Mouse (Mus musculus): ENCODE measurements around the gene Eif4e1b. TPM values are rescaled to one million over a fixed set of nuclear protein-coding genes. Genes with fewer than 3 reads are reported as not detected.

The Eif4e1b gene
- polyA plus RNA-seq, 1 experiment: not detected

DNA sequence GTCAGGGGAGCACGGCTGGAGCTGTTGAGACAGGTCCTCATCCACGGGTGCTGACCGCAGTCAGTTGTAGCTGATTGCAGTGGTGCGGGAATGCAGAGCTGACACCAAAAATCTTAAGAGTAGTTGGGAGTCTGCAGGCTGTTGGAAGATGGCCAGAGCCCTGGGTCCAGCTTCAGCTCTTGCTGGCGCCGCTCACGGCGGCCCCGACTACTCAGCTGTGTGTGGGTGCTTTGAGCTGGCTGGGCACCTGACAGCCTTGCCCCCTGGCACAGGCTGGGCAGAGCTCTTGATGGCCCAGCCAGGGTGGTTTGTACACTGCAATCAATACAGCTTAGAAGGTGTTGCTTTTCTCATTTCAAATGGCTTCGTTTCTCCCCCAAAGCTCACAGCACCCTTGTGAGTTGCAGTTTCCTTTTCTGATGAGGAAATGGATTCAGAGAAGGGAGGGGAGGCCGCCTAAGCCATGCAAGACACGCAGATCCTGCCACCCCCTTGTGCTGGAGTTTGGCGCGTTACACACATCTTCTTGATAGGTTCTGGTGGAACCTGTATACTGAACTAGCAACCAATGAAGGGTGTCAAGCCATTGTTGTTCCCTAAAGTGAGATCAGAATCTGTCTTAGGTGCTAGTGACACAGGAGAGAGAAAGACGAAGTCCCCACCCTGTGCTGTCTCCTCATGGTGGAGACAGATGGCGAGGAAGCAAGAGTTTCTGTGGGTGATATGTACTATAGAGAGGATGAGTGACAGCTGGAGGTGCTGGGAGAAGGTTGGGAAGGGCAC lies 14.3 kb downstream of the Eif4e1b start:
- TF ChIP-seq FLI1 (IDR thresholded peaks at IDR 0.05; ENCODE audit: low read length) (no peak), GATA1 (IDR thresholded peaks at IDR 0.05; ENCODE audit: borderline replicate concordance, low read length) (no peak)
- no peaks in the 10 kb centered on the region for H3K36me3 ChIP-seq (replicated peaks; ENCODE audit: low read length)
- peaks cover 11% of the 10 kb centered on the region for H3K9me3 ChIP-seq
- no peak overlapping the region for H3K4me3 ChIP-seq (replicated peaks)
- peaks cover 8% of the 10 kb centered on the region; the same call in 1 of the 2 replicates for H3K4me1 ChIP-seq
- peaks cover 63% of the 10 kb centered on the region for H3K27me3 ChIP-seq (replicated peaks)

DNA sequence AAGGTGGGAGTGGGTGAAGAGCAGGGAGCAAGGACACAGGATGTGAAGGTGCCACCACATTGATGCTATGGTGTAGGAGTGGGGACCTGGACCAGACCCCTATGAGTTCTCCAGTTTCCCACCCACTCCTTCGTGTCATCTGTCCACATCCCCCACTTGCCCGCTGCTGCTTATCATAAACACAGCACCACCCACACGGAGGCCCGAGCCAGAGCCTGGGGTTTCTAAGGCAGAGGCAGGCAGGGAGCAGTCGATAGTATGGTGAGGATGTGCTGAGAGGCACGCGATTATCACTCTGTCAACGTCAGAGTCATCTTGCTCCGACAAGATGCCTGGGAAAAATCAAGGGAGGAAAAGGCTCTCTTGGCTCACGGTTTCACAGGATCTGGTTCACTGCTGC lies 14.9 kb downstream of the Eif4e1b start:
- Histone ChIP-seq H3K36me3 (replicated peaks; ENCODE audit: low read length) (no peaks in the 10 kb centered on the region), H3K27me3 (replicated peaks) (peaks cover 61% of the 10 kb centered on the region)
- TF ChIP-seq GATA1 (IDR thresholded peaks at IDR 0.05; ENCODE audit: borderline replicate concordance, low read length) (no peak), FLI1 (IDR thresholded peaks at IDR 0.05; ENCODE audit: low read length) (no peak)

DNA sequence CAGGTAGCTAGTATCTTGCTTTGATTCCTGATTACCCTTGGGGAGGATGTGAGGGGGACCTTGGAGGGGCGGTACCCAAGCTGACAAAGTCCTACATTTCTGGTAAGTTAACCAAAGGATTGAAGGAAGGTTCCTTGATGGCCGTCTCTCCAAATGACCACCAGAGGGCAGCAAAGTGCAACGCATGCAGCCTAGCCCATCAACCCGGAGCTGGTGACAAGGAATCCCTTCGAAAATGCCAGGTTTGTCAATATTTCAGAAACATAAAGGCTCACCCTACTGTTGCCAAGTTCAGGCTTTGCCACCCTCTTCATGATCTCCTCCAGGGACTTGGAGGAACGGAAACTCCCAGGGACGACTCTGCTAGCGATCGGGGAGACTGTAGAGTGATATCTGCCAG lies 15.9 kb downstream of the Eif4e1b start:
- Histone ChIP-seq H3K36me3 (replicated peaks; ENCODE audit: low read length) (no peaks in the 10 kb centered on the region), H3K9me3 (peaks cover 4% of the 10 kb centered on the region), H3K4me1 (peaks cover 8% of the 10 kb centered on the region; the same call in 1 of the 2 replicates), H3K27me3 (replicated peaks) (peaks cover 58% of the 10 kb centered on the region), H3K4me3 (replicated peaks) (peak overlapping the region; percentile 44)
- no peak for TF ChIP-seq FLI1 (IDR thresholded peaks at IDR 0.05; ENCODE audit: low read length)

More for the DNA sequence above, 14.9 kb downstream of the Eif4e1b start:
- peaks cover 8% of the 10 kb centered on the region; the same call in 1 of the 2 replicates for H3K4me1 ChIP-seq
- peaks cover 5% of the 10 kb centered on the region for H3K9me3 ChIP-seq
- H3K4me3 ChIP-seq (replicated peaks): no peak overlapping the region

DNA sequence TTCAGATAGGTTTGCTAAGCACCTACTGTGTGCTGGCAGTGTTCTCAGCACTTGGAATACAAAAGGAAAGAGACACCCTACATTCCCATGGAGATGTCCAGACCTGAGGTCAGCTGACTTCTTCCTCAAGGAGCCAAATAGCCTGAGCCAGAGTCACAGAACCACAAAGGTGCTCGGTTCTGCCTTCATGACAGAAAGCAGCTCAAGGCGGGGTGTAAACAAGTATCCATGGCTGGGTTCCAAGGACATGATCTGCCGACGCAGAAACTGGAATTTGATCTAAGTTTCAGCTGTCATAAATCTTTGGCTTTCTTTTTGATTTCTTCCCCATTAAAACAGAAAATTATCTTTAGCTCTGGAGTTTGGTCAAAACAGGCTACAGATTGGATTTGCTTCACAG lies 16.4 kb downstream of the Eif4e1b start:
- no peak for TF ChIP-seq FLI1 (IDR thresholded peaks at IDR 0.05; ENCODE audit: low read length)
- TF ChIP-seq GATA1 (IDR thresholded peaks at IDR 0.05; ENCODE audit: borderline replicate concordance, low read length): no peak

DNA sequence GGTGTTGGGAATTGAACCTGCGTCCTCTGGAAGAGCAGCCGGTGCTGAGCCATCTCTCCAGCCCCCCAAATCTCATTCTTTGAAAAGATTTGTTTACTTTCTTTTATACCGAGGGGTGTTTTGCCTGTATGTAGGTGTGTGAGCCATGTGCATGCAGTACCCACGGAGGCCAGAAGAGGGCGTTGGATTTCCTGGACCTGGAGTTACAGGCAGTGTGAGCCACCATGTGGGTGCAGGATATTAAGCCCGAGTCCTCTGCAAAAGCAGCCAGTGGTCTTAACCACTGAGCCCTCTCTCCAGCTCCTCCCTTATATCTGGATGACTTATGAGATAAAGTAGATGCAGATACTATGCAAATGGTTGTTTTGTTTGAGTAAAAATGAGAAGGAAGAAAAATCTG lies 19.2 kb downstream of the Eif4e1b start:
- Histone ChIP-seq H3K4me3 (replicated peaks) (no peak overlapping the region), H3K4me1 (peaks cover 4% of the 10 kb centered on the region; the same call in 1 of the 2 replicates), H3K9me3 (peaks cover 10% of the 10 kb centered on the region), H3K36me3 (replicated peaks; ENCODE audit: low read length) (no peaks in the 10 kb centered on the region), H3K27me3 (replicated peaks) (peaks cover 54% of the 10 kb centered on the region)
- TF ChIP-seq GATA1 (IDR thresholded peaks at IDR 0.05; ENCODE audit: borderline replicate concordance, low read length) (no peak), FLI1 (IDR thresholded peaks at IDR 0.05; ENCODE audit: low read length) (no peak)

More for the DNA sequence above, 16.4 kb downstream of the Eif4e1b start:
- Histone ChIP-seq H3K27me3 (replicated peaks) (peaks cover 56% of the 10 kb centered on the region), H3K9me3 (peaks cover 4% of the 10 kb centered on the region), H3K36me3 (replicated peaks; ENCODE audit: low read length) (no peaks in the 10 kb centered on the region), H3K4me3 (replicated peaks) (no peak overlapping the region), H3K4me1 (peaks cover 8% of the 10 kb centered on the region; the same call in 1 of the 2 replicates)

DNA sequence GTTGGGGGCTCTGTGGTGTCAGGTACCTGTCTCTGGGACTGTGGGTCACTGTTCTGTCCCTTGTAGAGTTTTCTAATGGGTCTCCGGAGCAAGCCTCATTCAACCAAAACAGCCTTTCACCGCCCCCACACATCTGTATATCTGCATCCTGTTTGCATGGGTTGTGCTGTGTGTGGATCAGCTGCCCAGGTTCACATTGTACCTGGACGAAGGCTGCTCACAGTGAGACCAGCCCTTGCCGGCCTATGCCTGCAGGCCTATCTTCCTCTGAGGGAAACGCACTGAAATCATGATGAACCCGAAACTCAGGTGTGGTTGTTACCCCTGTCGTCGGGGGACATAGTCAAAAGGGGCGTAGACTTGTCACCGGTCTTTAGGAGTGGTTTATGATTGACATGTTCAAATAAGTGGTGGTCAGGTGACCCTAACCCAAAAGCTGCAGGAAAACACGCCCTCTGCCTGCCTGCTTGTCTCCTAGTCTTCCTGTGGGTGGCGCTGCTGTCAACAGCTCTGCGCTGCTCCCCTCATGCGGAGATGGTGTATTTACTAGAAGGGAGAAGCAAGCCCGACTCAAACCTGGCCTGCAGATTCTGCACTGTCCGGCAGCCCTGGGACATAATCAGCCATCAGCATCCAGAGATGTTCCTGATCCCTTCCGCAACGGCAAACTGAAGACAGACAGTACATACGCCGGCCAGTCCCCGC lies 21.5 kb downstream of the Eif4e1b start:
- H3K4me1 ChIP-seq: no peaks in the 10 kb centered on the region; the same call in 1 of the 2 replicates
- H3K36me3 ChIP-seq (replicated peaks; ENCODE audit: low read length): no peaks in the 10 kb centered on the region
- peaks cover 43% of the 10 kb centered on the region for H3K27me3 ChIP-seq (replicated peaks)
- peaks cover 10% of the 10 kb centered on the region for H3K9me3 ChIP-seq
- H3K4me3 ChIP-seq (replicated peaks): no peak overlapping the region
- TF ChIP-seq GATA1 (IDR thresholded peaks at IDR 0.05; ENCODE audit: borderline replicate concordance, low read length): no peak
- TF ChIP-seq FLI1 (IDR thresholded peaks at IDR 0.05; ENCODE audit: low read length): no peak

DNA sequence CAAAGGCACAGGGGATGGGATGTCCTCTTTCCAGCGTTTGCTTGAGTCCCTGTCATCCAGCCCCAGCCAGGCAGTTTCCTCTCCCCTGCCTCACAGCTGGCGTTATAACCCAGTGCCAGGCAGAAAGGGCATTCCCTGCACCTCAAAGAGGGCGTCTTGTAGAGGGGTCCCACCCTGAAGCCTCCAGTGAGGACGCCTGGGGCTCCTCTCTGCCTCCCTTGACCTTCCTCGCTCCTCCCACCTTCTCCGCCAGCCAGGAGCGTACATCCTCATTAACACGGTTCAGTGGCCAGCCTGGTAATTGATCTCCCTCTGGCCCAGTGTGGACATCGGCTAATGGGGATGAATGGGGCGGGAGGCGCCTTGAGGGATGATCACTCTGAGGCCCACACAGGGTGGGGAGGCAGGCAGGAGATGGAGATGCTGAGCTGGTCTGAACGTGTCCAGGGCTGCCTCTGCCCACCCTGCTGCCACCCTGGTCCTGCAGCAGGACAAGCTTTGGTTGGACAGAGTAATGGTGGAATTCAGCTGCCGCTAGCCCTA lies 22.7 kb downstream of the Eif4e1b start:
- Histone ChIP-seq H3K4me3 (replicated peaks) (no peak overlapping the region), H3K27me3 (replicated peaks) (peaks cover 38% of the 10 kb centered on the region), H3K4me1 (no peaks in the 10 kb centered on the region; the same call in 1 of the 2 replicates), H3K36me3 (replicated peaks; ENCODE audit: low read length) (no peaks in the 10 kb centered on the region), H3K9me3 (peaks cover 10% of the 10 kb centered on the region)
- TF ChIP-seq GATA1 (IDR thresholded peaks at IDR 0.05; ENCODE audit: borderline replicate concordance, low read length) (no peak), FLI1 (IDR thresholded peaks at IDR 0.05; ENCODE audit: low read length) (no peak)

DNA sequence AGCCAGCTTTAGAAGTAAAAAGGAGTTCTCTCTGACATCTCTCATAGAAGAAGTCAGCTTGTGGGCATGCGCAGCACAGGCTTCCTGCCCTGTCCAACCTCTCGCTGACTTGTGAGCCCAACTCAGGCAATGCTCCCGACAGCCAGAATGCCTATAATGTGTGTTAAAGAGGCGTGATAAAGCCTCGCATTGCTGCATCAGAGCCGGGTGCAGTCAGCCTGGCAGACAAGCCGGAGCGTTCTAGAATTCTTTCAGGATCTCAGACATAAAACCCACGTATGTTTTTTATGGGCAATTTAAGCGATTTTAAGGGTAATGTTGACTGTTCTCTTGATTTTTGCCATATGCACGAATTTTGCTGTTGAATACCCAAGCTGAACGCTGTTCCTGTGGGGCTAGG lies 24.3 kb downstream of the Eif4e1b start:
- Histone ChIP-seq H3K27me3 (replicated peaks) (peaks cover 37% of the 10 kb centered on the region), H3K36me3 (replicated peaks; ENCODE audit: low read length) (no peaks in the 10 kb centered on the region), H3K9me3 (peaks cover 7% of the 10 kb centered on the region), H3K4me1 (no peaks in the 10 kb centered on the region; the same call in 1 of the 2 replicates), H3K4me3 (replicated peaks) (no peak overlapping the region)
- TF ChIP-seq GATA1 (IDR thresholded peaks at IDR 0.05; ENCODE audit: borderline replicate concordance, low read length): no peak
- TF ChIP-seq FLI1 (IDR thresholded peaks at IDR 0.05; ENCODE audit: low read length): no peak

DNA sequence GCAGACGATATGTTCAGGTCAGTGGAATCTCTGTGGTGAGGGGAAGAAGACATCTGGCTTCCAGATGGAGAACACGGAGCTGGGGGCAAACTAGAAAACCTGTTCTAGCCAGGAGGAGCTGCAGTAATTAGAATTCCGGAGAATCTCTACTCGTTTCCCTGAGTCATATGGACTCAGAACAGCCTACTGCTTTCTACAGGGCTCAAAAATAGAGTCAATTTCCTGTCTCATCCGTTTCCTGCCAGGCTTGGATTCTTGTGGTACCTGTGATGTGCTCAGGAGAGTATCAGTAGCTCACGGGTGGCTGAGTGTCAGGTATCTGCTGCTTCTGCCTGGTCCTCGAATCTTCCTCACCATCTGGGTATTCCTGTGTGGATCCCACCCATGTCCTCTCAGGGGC lies 27.7 kb downstream of the Eif4e1b start:
- TF ChIP-seq GATA1 (IDR thresholded peaks at IDR 0.05; ENCODE audit: borderline replicate concordance, low read length): no peak
- TF ChIP-seq FLI1 (IDR thresholded peaks at IDR 0.05; ENCODE audit: low read length): no peak

More for the DNA sequence above, 27.7 kb downstream of the Eif4e1b start:
- Histone ChIP-seq H3K9me3 (0 out of 2 replicates have a peak, but pooled peaks cover 4% of the 10 kb centered on the region), H3K4me1 (no peaks in the 10 kb centered on the region), H3K27me3 (replicated peaks) (peaks cover 21% of the 10 kb centered on the region), H3K4me3 (replicated peaks) (no peak overlapping the region), H3K36me3 (replicated peaks; ENCODE audit: low read length) (no peaks in the 10 kb centered on the region)

All from megakaryocyte, embryonic 14.5 days (primary cell).